Comparison of ENCODE assay signal across 9 mouse cellular contexts in the genomic region with DNA sequence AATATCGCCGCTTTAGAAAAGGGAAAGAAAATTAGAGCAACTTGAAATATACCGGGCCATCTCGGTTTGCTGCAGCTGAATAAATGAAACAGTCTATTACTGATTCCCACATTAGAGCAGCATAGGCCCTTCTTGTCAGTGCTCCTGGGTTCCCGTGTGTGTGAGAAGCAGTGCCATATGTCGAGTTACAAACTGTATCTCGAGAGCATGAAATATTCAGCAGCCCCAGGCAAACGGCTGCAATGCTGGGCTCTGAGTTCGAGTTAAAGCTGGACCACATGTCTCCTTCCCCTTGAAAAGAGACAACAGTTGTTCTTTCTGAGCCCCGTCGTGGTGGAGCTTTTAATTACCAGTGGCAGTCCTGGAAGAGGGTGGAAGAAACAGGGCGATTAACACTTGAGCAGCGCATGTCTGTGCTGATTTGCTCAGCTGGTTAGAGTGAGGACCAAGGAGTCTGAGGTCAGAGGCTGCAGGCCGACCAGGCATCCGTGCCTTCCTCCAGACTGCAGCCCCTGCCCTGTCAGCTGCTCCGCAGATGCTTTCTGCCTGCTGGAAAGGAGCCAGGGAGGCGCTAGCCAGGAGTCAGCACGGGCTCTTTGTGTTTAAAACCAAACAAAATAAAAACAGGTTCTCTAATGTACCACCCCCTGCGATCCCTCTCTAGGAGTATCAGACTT. TPM values are rescaled to one million over a fixed set of nuclear protein-coding genes. Genes with fewer than 3 reads are reported as not detected.
DNase-seq lines count a peak whose midpoint lies in the region; ATAC-seq lines count a peak whose summit lies in the region.
"Had no signal": no experiment of that assay in that cellular context is flagged by ENCODE, and none has a peak within 500 bp of the region (broad histone marks: within the 10 kb centered on the region; RNA-seq: fewer than 3 reads in every experiment).

No protein-coding gene starts in this region.

- H3K27ac ChIP-seq in neural tube, embryonic 13.5 days (replicated peaks), result peak overlapping the region; percentile 68
- H3K27ac ChIP-seq: macrophage had no signal

- WGBS in neural tube, embryonic 13.5 days, result 30% methylated on average over 19 of the region's 19 CpGs

- H3K9me3 ChIP-seq in neural tube, embryonic 13.5 days, result 0 out of 2 replicates have a peak, but pooled peaks cover 8% of the 10 kb centered on the region

- peaks cover 26% of the 10 kb centered on the region for H3K4me1 ChIP-seq in neural tube, embryonic 13.5 days (replicated peaks)

- peak; percentile 73 for ATAC-seq in neural tube, embryonic 13.5 days (ENCODE audit: low read depth)
- ATAC-seq in monocyte, adult 5-6 weeks (replicated peaks; ENCODE audit: insufficient number of reproducible peaks, low FRiP score, low TSS enrichment, poor library complexity, severe bottlenecking), result no peak

- H3K9ac ChIP-seq in neural tube, embryonic 13.5 days, result peak overlapping the region; percentile 36; the same call in 1 of the 2 replicates

- H3K36me3 ChIP-seq in neural tube, embryonic 13.5 days, result no peaks in the 10 kb centered on the region

- peak; percentile 3 for DNase-seq in heart, adult 8-10 months (ENCODE audit: low spot score)
- no peak for DNase-seq in heart, adult 11 months
- peak; percentile 69 for DNase-seq in embryo, embryonic 10.5 days (ENCODE audit: low spot score)
- peak; percentile 21 for DNase-seq in gastrocnemius, postnatal 25 days
- peak; percentile 4 to 51 for DNase-seq in kidney, postnatal 36 days
- no peak for DNase-seq in c-Kit-positive CD71-positive TER-119-positive erythroid progenitor cells, embryonic 14.5 days (ENCODE audit: low spot score)

- H3K4me3 ChIP-seq in neural tube, embryonic 13.5 days, result no peak overlapping the region

- H3K4me2 ChIP-seq in neural tube, embryonic 13.5 days, result peak overlapping the region; percentile 25; the same call in 1 of the 2 replicates

- H3K27me3 ChIP-seq in neural tube, embryonic 13.5 days, result peaks cover 7% of the 10 kb centered on the region; the same call in 1 of the 2 replicates

RNA-seq across cellular contexts. Expression of a gene that starts 53.3 kb away (rescaled TPM):
- 1 to 10 TPM in 2 of 4 experiments, under 1 TPM in 2; 0.65 to 1.4 (median 1.1) TPM for total RNA-seq in heart, adult 8-10 months (2022)
- total RNA-seq in gastrocnemius, postnatal 25 days (2021), result 1 to 10 TPM; 1.0 to 1.3 TPM
- polyA plus RNA-seq in neural tube, embryonic 13.5 days (2015; fragmentation: Nextera tagmentation; extraction: Ambion mirVana), result 10.4 and 10.6 TPM in 2 replicates
- 0.48 to 1.6 TPM (median 1.5 TPM) in 3 replicates for total RNA-seq in monocyte, adult 5-6 weeks (2017)

Comparison
In these comparisons a context has a peak if more than half of its experiments do, and no peak if none do; other contexts are left out.
1. DNase-seq: peak in heart, adult 8-10 months (single experiment), embryo, embryonic 10.5 days (single experiment), gastrocnemius, postnatal 25 days (single experiment) and kidney, postnatal 36 days (2 of 2); none in heart, adult 11 months (single experiment) and c-Kit-positive CD71-positive TER-119-positive erythroid progenitor cells, embryonic 14.5 days (single experiment).